Mouse (Mus musculus): ENCODE measurements around the gene Lmtk2. TPM values are rescaled to one million over a fixed set of nuclear protein-coding genes. Genes with fewer than 3 reads are reported as not detected.

Lmtk2 gene
- 18.7 and 23.6 TPM in 2 replicates for polyA plus RNA-seq (2012; rRNA removed)

DNA sequence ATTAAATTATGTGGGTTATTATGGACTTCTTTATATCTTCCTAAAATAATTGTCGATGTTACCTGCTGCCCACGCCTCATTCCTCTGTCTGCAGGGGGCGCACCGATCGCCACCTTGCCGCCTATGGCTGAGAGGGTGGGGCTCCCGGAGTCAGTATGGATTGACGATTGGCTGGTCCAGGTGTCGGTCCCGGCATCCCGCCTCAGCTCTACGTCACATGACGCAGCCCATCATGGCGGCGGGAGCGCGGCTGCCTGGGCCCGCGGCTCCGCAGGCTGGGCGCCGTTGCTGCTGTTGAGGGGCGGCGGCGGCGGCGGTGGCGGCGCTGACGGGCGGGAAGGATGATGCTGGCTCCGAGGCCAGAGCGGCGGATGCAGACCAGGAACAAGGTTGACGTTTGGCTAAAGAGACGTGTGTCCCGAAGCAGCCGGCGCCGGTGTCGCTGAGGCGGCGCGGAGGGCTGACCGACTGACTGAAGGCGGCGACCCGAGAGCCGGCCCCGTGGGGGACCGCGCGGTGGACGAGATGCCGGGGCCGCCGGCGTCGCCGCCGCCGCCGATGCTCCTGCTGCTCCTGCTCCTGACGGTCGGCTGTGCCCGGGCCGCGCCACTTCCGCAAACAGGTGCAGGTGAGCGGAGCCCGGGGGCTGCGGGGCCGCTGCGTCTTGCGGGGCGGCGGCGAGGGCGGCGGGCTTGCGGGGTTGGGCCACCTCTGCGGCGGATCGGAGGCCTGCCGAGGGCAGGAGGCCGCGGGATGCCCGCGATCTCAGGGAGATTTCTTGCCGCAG is at the start of gene Lmtk2:
Gene Lmtk2, plus strand, starts transcription at position 288 of the 787 bp plus-strand sequence.

GRCm38 (mm10) chr5:144189950-144190583 is 89.8 kb downstream of the Lmtk2 start, which contains the start of gene Bhlha15:
Gene Bhlha15 (plus strand): TSS chr5:144190286.

DNA sequence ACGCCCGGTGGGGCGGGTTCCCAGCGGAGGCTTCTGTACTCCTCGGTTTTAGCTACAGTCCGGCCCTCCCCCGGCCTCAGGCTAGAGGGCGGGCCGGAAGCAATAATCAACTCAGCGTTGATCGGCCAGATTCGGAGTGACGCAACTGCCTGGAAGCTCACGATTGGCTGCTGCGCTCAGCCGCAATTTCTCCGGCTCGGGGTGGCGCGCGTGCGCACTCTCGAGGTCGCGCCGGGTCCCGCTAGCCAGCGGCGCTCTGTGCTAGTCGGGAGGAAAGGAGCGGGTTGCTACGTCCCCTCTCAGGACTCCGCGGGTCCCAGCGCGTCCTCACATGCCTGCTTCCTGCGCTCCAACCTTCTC is 123.2 kb downstream of the Lmtk2 start, which contains the start of gene Tecpr1:
Gene Tecpr1, minus strand, starts transcription at position 113 of the 360 bp plus-strand sequence.

Other genes starting within 250 kb of the Lmtk2 start
- 0.33 and 0.67 TPM in 2 replicates for gene Ankrd61, start 202.8 kb upstream of the Lmtk2 start, polyA plus RNA-seq (2012; rRNA removed)
- 81.8 and 88.1 TPM in 2 replicates for gene Aimp2, start 190.6 kb upstream of the Lmtk2 start, polyA plus RNA-seq (2012; rRNA removed)
- 16.8 and 17.0 TPM in 2 replicates for gene Pms2, start 190.5 kb upstream of the Lmtk2 start, polyA plus RNA-seq (2012; rRNA removed)
- 2.7 and 2.8 TPM in 2 replicates for gene Gm42421, start 172.3 kb upstream of the Lmtk2 start, polyA plus RNA-seq (2012; rRNA removed)
- gene Rsph10b, start 167.4 kb upstream of the Lmtk2 start, polyA plus RNA-seq (2012; rRNA removed) = 10.6 and 10.8 TPM in 2 replicates
- 53.2 and 54.8 TPM in 2 replicates for gene Ccz1, start 85.6 kb upstream of the Lmtk2 start, polyA plus RNA-seq (2012; rRNA removed)
- 0.32 and 0.68 TPM in 2 replicates for gene Ocm, start 73.8 kb upstream of the Lmtk2 start, polyA plus RNA-seq (2012; rRNA removed)
- 0.09 and 0.13 TPM in 2 replicates for gene Bhlha15, start 89.8 kb downstream of the Lmtk2 start, polyA plus RNA-seq (2012; rRNA removed)
- gene Tecpr1, start 123.2 kb downstream of the Lmtk2 start, polyA plus RNA-seq (2012; rRNA removed) = 50.9 and 53.3 TPM in 2 replicates
- 80.5 and 84.0 TPM in 2 replicates for gene Bri3, start 144.0 kb downstream of the Lmtk2 start, polyA plus RNA-seq (2012; rRNA removed)

Measured in central nervous system, embryonic 18 days (tissue).